Mouse (Mus musculus): ENCODE data around the gene Ctss. TPM values are rescaled to one million over a fixed set of nuclear protein-coding genes. Genes with fewer than 3 reads are reported as not detected.

Gene Ctss
- 350 TPM for polyA plus RNA-seq (2017; shearing (Covaris generic))

DNA sequence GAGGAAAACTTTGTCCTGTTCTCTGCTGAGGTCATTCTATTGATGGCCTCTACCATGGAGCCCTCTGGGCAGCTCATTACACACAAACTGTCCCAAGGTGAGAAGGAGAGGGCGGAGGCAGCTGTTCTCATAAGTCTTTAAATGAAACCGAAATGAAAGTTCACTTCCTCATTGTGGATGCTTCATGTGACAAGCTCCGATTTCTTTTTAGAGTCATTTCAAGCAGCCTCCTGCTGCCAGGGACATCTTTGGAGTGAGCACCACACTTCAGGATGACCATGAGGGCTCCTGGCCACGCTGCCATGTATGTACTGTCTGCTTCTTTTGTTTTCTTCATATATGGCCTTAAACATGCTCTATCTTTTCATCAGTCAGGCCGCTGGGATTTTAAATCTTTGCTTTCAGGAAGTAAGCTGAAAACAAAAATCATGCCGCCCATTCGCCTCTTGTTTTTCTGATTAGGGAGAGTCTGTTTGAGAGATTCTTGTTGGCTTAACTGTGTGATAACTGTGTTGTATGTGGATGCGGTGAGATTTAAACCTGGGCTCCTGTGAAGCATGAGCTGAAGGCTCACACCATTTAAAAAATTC lies at the start of gene Ctss:
Gene Ctss (plus strand): TSS at position 165 of the 590 bp plus-strand sequence.

DNA sequence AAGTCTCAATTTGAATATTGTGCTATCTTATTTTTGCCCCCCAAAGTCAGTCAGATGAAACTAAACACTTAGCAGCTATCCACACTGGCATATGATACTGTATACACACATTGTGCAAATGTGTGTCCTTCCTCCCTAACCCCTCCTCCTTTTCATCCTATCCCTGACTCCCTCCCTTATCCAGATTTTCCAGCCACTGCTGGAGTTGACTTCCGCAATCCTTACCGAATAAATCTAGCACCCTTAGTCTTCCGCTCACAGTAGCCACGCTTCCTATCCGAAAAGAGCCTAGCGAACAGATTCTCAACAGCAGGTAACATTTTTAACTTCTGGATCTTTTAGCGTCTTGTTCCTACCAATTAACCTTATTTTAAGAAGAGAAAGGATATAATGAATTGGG lies 27.6 kb upstream of the Ctss start, which contains the start of gene Ctsk:
Gene Ctsk (plus strand): TSS at position 233 of the 400 bp plus-strand sequence.

GRCm38 (mm10) chr3:95559437-95559836 lies 32.9 kb downstream of the Ctss start, which contains the start of gene Hormad1:
Hormad1 (plus strand) TSS chr3:95559677.

GRCm38 (mm10) chr3:95588604-95589086 lies 62.1 kb downstream of the Ctss start, which contains the start of gene Golph3l:
Golph3l (plus strand) TSS chr3:95588934.

Other genes starting within 250 kb of the Ctss start
- 29.0 TPM for gene Mindy1, start 245.4 kb upstream of the Ctss start, polyA plus RNA-seq (2017; shearing (Covaris generic))
- gene Prune1, start 244.7 kb upstream of the Ctss start, polyA plus RNA-seq (2017; shearing (Covaris generic)): 7.9 TPM
- gene Anxa9, start 219.6 kb upstream of the Ctss start, polyA plus RNA-seq (2017; shearing (Covaris generic)): 0.41 TPM
- 228 TPM for gene Cers2, start 212.0 kb upstream of the Ctss start, polyA plus RNA-seq (2017; shearing (Covaris generic))
- 38.1 TPM for gene Setdb1, start 169.6 kb upstream of the Ctss start, polyA plus RNA-seq (2017; shearing (Covaris generic))
- not detected for gene 4930558C23Rik, start 123.9 kb upstream of the Ctss start, polyA plus RNA-seq (2017; shearing (Covaris generic))
- 52.0 TPM for gene Arnt, start 92.4 kb upstream of the Ctss start, polyA plus RNA-seq (2017; shearing (Covaris generic))
- gene Ctsk, start 27.5 kb upstream of the Ctss start, polyA plus RNA-seq (2017; shearing (Covaris generic)): not detected
- gene Hormad1, start 32.9 kb downstream of the Ctss start, polyA plus RNA-seq (2017; shearing (Covaris generic)): not detected
- gene Golph3l, start 62.1 kb downstream of the Ctss start, polyA plus RNA-seq (2017; shearing (Covaris generic)): 42.0 TPM
- 84.3 TPM for gene Ensa, start 98.2 kb downstream of the Ctss start, polyA plus RNA-seq (2017; shearing (Covaris generic))
- 602 TPM for gene Mcl1, start 132.0 kb downstream of the Ctss start, polyA plus RNA-seq (2017; shearing (Covaris generic))
- 14.3 TPM for gene Adamtsl4, start 161.1 kb downstream of the Ctss start, polyA plus RNA-seq (2017; shearing (Covaris generic))
- 386 TPM for gene Ecm1, start 212.8 kb downstream of the Ctss start, polyA plus RNA-seq (2017; shearing (Covaris generic))
- 90.1 TPM for gene Tars2, start 233.4 kb downstream of the Ctss start, polyA plus RNA-seq (2017; shearing (Covaris generic))

Data from CD4-positive, CD25-positive, alpha-beta regulatory T cell (primary cell).